Mouse (Mus musculus): ENCODE data around the gene Srrm4.

Gene Srrm4

GRCm38 (mm10) chr5:116591346-116592048 is at the start of gene Srrm4:
Srrm4 (minus strand) TSS chr5:116591817.
- DNase-seq: peak; percentile 91

- DNase-seq: peak; percentile 76
Measured at GRCm38 (mm10) chr5:116592801-116593430, 1.3 kb upstream of the Srrm4 start.

DNA sequence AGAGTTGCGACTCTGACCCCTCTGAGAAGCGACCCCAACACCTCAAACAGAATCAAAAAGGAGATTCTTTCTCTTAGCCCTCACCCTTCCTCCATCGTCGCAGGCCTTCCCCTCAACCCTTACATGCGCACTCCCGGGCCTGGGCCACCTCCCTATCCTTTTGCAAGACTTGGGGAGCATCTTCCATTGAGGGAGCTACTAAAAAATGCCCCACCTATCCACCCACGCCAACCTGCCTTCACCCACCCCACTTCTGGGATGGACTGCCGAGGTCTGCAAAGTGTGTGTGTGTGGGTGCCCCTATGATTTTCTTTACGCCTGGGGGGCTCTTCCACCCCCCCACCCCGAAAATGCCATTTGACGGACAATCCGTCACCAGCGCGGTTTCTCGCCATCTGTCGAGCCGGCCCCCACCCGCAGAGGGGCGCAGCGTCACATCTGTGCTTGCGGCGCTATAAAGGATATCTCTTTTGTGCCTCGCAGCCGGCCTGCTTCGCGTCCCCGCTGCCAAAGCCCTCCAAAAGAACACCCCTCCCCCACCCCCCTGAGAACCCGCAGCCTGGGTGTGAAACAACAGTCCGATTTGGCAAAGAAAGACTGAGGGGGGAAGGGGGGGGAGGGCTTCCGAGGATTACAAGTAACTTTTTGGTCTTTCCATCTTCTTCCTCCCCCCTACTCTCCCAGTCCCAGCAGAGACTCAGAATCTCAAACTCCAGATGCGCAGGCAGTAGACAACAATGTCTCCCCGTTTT is 608 bp upstream of the Srrm4 start:
- DNase-seq: peak; percentile 81

GRCm38 (mm10) chr5:116590698-116591097 is 919 bp downstream of the Srrm4 start:
- no peak for DNase-seq

GRCm38 (mm10) chr5:116589631-116590030 is 2.0 kb downstream of the Srrm4 start:
- no peak for DNase-seq

- DNase-seq: no peak
Measured at GRCm38 (mm10) chr5:116588836-116589235, 2.8 kb downstream of the Srrm4 start.

GRCm38 (mm10) chr5:116579533-116579932 is 12.1 kb downstream of the Srrm4 start:
- no peak for DNase-seq

DNA sequence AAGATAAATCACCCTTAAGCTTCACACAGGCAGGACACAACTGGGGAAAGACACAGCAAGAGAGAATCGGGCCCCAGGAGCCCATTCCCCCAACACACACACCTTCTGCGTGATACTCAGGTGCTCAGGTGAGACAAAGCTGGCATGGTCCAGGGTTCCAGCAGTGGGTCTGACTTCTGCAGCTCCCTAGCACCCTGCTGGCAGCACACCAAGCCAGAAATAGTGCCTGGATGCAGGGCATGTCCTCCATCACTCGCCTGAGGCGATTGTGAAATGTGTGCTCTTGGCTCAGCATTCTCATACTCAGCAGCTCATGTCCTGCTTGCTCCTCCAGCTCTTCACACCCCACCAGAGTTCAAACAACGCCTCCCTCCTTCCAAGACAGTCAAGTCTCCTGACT is 14.5 kb downstream of the Srrm4 start:
- no peak for DNase-seq

- peak; percentile 60 for DNase-seq
Measured at GRCm38 (mm10) chr5:116573307-116573706, 18.3 kb downstream of the Srrm4 start.

- DNase-seq: no peak
Measured at GRCm38 (mm10) chr5:116571936-116572335, 19.7 kb downstream of the Srrm4 start.

GRCm38 (mm10) chr5:116571232-116571861 is 20.3 kb downstream of the Srrm4 start:
- DNase-seq: peak; percentile 80

- no peak for DNase-seq
Measured at GRCm38 (mm10) chr5:116570566-116570965, 21.1 kb downstream of the Srrm4 start.

DNA sequence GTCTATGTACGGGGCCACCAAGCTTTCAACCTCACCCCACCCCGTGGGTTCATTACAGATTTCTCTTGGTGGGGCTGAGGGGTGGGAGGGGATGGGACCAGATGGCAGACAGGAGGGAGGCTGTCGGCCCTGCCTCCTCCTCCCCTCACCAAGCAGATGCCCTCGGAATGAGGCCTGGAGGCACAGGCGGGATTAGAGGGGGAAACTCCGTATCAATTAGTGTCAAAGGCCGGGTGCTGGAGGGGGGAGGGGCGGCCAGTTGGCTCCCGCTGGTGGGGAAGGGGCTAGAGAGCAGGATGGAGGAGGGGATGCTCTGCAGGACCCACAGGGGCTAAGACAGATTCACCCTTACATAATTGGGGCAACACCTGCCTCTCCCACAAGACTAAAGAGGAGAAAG is 22.0 kb downstream of the Srrm4 start:
- peak; percentile 81 for DNase-seq

- no peak for DNase-seq
Measured at GRCm38 (mm10) chr5:116568050-116568449, 23.6 kb downstream of the Srrm4 start.

DNA sequence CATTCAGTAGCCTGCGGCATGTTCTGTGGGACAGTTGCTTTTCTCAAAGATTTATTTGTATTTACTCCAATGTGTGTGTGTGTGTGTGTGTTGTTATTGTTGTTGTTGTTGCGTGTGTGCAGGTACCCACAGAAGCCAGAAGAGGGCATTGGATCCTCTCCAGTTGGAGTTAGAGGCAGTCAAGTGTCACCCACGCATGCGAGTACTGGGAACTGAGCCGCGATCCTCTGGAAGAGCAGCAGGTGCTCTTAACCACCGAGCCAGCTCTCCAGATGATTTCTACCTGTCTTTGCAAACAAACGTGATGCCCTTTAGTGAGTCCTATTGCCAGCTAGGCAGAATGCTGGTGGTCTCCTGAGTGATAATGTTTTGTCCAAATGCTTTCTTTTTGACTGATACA is 24.3 kb downstream of the Srrm4 start:
- DNase-seq: no peak

DNA sequence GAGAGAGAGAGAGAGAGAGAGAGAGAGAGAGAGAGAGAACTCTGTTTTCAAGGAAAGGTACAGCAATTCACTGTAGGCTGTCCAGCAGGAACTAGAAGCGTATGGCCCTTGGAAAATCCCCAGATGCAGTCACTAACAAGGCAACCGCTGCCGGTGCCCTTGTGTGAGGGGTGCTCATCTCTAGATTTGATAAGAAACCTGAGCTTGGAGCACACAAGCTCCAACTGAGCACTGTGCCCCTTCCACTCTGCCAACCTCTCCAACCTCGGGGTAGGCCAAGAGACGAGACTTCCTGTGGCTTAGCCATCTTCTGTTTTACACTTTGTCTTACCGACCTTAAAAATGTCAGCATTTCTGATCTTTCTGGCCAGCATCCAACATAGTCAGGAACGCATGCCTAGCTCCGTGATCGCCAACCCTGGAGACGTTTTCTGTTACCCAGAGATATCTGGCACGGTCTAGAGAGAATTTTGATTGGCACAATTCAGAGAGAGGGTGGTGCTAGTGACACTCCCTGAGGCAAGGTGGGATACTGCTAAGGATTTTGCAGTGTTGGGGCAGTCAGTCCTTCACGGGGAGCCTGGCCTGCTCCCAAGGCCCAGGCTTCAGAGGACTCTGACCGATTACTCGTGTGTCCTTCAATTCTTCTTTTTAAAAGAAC is 25.1 kb downstream of the Srrm4 start:
- no peak for DNase-seq

- DNase-seq: no peak
Measured at GRCm38 (mm10) chr5:116565573-116565972, 26.0 kb downstream of the Srrm4 start.

DNA sequence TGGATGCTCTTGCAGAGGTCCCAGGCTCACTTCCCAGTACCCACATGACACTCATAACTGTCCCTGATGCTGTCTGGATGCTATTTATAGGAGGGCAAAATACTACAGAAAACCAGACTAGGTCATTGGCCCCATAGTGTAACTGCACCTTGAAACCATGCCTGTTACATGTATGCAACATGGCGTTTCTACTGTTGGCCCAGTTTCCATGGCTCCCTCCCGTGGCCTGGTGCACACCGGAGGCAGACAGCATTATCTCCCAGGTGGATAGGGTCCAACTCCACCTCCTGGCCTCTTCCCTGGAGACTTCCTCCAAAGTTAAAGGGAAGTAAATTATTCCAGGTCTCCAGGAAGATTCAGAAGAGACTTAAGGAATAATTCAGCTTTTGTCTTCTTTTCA is 27.2 kb downstream of the Srrm4 start:
- DNase-seq: no peak

- no peak for DNase-seq
Measured at GRCm38 (mm10) chr5:116563713-116564112, 27.9 kb downstream of the Srrm4 start.

GRCm38 (mm10) chr5:116559091-116559490 is 32.5 kb downstream of the Srrm4 start:
- DNase-seq: no peak

GRCm38 (mm10) chr5:116556614-116557013 is 35.0 kb downstream of the Srrm4 start:
- DNase-seq: no peak

DNA sequence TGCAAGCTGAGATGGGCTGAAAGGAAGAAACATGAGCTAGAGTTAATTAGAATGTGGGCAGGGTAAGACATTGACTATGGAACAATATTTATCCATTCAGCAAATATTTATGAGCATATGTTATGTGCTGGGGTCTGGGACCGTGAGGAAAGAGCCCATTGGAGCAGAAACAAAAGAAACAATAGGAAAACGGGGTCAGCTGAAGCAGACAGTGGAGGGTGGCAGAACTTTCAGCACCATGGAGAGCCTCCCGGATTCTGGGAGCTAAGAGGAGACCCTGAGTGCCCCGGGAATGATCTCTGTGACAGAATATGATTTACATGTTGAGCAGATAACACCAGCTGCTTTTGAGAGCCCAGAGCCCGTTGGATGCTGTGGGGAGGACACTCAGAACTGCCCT is 37.7 kb downstream of the Srrm4 start:
- DNase-seq: peak; percentile 72

DNA sequence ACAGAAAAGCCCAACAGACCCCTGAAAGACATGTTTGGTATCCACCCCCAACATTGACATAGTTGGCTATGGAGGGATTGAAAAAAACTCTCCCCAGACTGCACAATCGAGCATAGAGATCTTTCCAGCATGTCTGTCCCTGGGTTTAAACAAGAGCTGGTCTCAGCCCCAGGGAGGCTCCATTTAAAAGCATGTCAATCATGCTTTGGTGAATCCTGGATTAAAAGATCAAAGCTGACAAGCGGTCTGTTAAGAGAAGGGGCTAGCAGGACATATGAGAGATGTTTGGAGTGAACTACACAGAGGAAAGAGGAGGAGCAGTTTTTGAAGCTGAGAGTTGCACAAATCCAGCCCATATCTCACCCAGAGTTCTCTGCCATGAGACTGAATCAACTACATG is 38.5 kb downstream of the Srrm4 start:
- no peak for DNase-seq

Measured in embryo, embryonic 11 days (tissue).